Mouse (Mus musculus) CD4-positive naive resting alpha-beta T cell, adult 57 days (primary cell): ENCODE measurements around the gene Bcat1. TPM values are rescaled to one million over a fixed set of nuclear protein-coding genes. Genes with fewer than 3 reads are reported as not detected.

ENCODE experiments used
- total RNA-seq: library from RNA; stranded (reverse); gene quantifications from one replicate; pipeline ENCODE4 v1.2.4, GENCODE M21; 2023

The Bcat1 gene
- 0.89 TPM for total RNA-seq

DNA sequence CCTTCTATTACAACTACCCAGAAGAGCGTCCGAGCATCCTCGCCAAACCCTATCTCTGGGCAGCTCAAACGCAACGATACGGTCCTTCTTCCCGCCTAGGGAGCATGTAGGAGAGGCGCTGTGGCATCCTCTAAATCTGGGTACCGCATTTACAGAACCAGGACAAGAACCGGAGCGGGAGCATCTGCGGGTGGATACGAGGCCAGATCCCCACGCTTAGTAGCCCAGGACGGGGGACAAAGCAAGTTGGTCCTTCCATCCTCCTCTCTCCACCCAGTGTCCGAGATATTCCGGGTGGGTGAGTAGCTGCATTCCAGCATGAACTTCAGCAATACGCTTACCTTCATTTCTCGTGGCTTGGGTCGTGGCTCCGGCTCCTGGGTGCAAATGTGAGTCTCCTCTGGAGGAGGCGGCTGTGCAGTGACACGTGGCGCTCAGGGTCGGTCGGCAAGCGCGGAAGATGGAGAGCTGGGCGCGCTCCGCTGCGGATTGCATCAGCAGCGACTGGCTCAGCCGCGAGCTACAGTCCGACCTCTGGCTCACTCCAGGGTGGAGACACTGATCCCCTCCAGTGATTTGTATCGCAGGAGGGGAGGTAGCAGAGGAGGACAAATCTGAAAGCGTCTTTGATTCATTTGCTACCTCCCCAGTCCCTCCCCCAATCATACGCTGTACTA lies at the start of gene Bcat1:
Gene Bcat1 (minus strand): TSS at position 637 of the 677 bp plus-strand sequence.

GRCm38 (mm10) chr6:145115476-145116097 lies 39.6 kb upstream of the Bcat1 start, which contains the start of gene Lrmp:
Gene Lrmp (plus strand): TSS chr6:145115653.

Other genes with a start within 250 kb of the Bcat1 start
- 83.7 TPM for gene Lrmp, start 39.5 kb upstream of the Bcat1 start, total RNA-seq
- 4.1 TPM for gene Casc1, start 134.8 kb upstream of the Bcat1 start, total RNA-seq
- 14.0 TPM for gene Etfrf1, start 134.9 kb upstream of the Bcat1 start, total RNA-seq
- 125 TPM for gene Kras, start 174.1 kb upstream of the Bcat1 start, total RNA-seq